8 mouse cellular contexts compared by ENCODE assay signal in the genomic region with DNA sequence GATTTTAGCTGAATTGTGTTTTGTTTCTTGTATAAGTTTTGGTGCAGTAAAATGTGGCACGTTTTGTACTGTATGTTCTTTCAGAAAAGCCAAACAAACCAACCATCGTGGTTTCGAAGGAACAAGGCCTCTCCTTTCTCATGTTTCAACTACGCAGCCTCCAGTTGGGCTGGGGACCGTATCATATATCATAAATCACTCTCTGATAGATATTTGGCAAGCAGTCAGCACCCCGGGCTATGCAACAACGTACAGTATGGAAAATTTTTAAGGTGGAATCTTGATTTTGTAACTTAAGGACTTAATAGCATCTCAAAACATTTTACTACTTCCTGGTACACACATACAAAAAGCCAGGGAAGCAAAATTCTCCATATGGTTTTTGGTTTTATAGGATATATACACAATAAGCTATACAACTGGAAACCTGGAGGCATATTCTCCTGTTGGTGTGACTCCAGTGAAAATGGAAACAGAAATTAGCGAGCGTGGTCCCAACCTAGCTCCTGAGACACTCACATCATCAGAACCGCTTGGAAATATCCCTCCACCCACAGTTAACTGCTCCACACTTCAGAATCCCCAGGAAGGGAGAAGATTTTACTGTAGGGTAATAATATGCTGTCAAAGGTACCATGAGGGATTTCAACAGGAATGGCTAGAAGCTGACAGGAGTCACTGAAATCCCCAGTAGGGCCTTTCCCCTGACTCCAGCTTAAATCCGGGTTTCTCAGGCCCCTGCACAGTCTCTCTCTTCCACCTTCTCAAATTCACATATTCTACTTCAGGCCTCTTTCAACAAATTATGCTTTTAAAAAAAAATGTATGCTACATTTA.
DNase-seq lines count a peak whose midpoint lies in the region; ATAC-seq and TF ChIP-seq lines count a peak whose summit lies in the region.
"Had no signal": no experiment of that assay in that cellular context is flagged by ENCODE, and none has a peak within 500 bp of the region (broad histone marks: within the 10 kb centered on the region; RNA-seq: fewer than 3 reads in every experiment).

No protein-coding gene starts in this region.

- no peaks in the 10 kb centered on the region for H3K9me3 ChIP-seq in hindbrain, embryonic 13.5 days
- no peaks in the 10 kb centered on the region for H3K9me3 ChIP-seq in hindbrain, embryonic 16.5 days (ENCODE audit: control insufficient read depth, low read length)
- no peaks in the 10 kb centered on the region for H3K9me3 ChIP-seq in intestine, embryonic 15.5 days
- no peaks in the 10 kb centered on the region for H3K9me3 ChIP-seq in stomach, postnatal 0 days (ENCODE audit: control insufficient read depth, low read length)

- H3K27ac ChIP-seq in hindbrain, embryonic 13.5 days = peak overlapping the region; percentile 50; the same call in 1 of the 2 replicates
- no peak overlapping the region; the same call in 1 of the 2 replicates for H3K27ac ChIP-seq in hindbrain, embryonic 16.5 days (ENCODE audit: low read depth, low read length)
- peak overlapping the region; percentile 17 for H3K27ac ChIP-seq in testis, adult 2 months (ENCODE audit: control insufficient read depth, insufficient read depth, low read depth, low read length)
- peak overlapping the region; percentile 81 for H3K27ac ChIP-seq in intestine, embryonic 15.5 days
- H3K27ac ChIP-seq in stomach, postnatal 0 days (replicated peaks) = peak overlapping the region; percentile 81

- TF ChIP-seq EP300 in stomach, postnatal 0 days (optimal IDR thresholded peaks at IDR 0.05) = no peak

- DNase-seq in testis, postnatal 14 days (ENCODE audit: low spot score) = no peak
- DNase-seq in stomach, postnatal 0 days (ENCODE audit: low spot score) = no peak
- DNase-seq in left cerebral cortex, adult 8-10 months (ENCODE audit: low spot score in 2 of 2) = no peak
- DNase-seq: forebrain, postnatal 0 days had no signal

- no peaks in the 10 kb centered on the region for H3K27me3 ChIP-seq in hindbrain, embryonic 13.5 days
- no peaks in the 10 kb centered on the region for H3K27me3 ChIP-seq in hindbrain, embryonic 16.5 days (replicated peaks; ENCODE audit: control insufficient read depth, insufficient read depth, low read length)
- H3K27me3 ChIP-seq in testis, adult 2 months (ENCODE audit: control insufficient read depth, insufficient read depth, low read length) = no peaks in the 10 kb centered on the region
- H3K27me3 ChIP-seq in intestine, embryonic 15.5 days (replicated peaks) = no peaks in the 10 kb centered on the region
- no peaks in the 10 kb centered on the region for H3K27me3 ChIP-seq in stomach, postnatal 0 days (ENCODE audit: control insufficient read depth, insufficient read depth, low read length)

- TF ChIP-seq CTCF in testis, adult 2 months (IDR thresholded peaks at IDR 0.05; ENCODE audit: control insufficient read depth, insufficient read depth, insufficient replicate concordance, low read depth, low read length) = no peak
- no peak for TF ChIP-seq CTCF in stomach, postnatal 0 days (IDR thresholded peaks at IDR 0.05; ENCODE audit: low read depth)

- WGBS in hindbrain, embryonic 13.5 days = 57% methylated on average over 11 of the region's 11 CpGs
- WGBS in hindbrain, embryonic 16.5 days = 56% methylated on average over 11 of the region's 11 CpGs
- 31% methylated on average over 11 of the region's 11 CpGs for WGBS in intestine, embryonic 15.5 days
- 18% methylated on average over 11 of the region's 11 CpGs for WGBS in stomach, postnatal 0 days

- TF ChIP-seq POLR2A in testis, adult 2 months (IDR thresholded peaks at IDR 0.05; ENCODE audit: control insufficient read depth, low read depth, low read length) = no peak

- no peak for ATAC-seq in hindbrain, embryonic 13.5 days (ENCODE audit: low FRiP score)
- ATAC-seq in hindbrain, embryonic 16.5 days = no peak
- ATAC-seq in intestine, embryonic 15.5 days = peak; percentile 89
- peak; percentile 77; the same call in 1 of the 2 replicates for ATAC-seq in stomach, postnatal 0 days (ENCODE audit: low FRiP score, low TSS enrichment)
- ATAC-seq: forebrain, postnatal 0 days had no signal

- no peak overlapping the region for H3K9ac ChIP-seq in hindbrain, embryonic 13.5 days
- H3K9ac ChIP-seq in hindbrain, embryonic 16.5 days (ENCODE audit: low read depth, low read length) = no peak overlapping the region
- no peak overlapping the region for H3K9ac ChIP-seq in intestine, embryonic 15.5 days
- no peak overlapping the region for H3K9ac ChIP-seq in stomach, postnatal 0 days (ENCODE audit: low read length)
- H3K9ac ChIP-seq: forebrain, postnatal 0 days had no signal

- no peak overlapping the region for H3K4me3 ChIP-seq in hindbrain, embryonic 13.5 days
- no peak overlapping the region for H3K4me3 ChIP-seq in hindbrain, embryonic 16.5 days (ENCODE audit: low read length)
- H3K4me3 ChIP-seq in testis, adult 2 months (ENCODE audit: control insufficient read depth, low read depth, low read length) = no peak overlapping the region
- no peak overlapping the region for H3K4me3 ChIP-seq in intestine, embryonic 15.5 days (replicated peaks)
- H3K4me3 ChIP-seq in stomach, postnatal 0 days (ENCODE audit: low read depth, low read length) = no peak overlapping the region

- H3K4me2 ChIP-seq in hindbrain, embryonic 13.5 days = no peak overlapping the region
- H3K4me2 ChIP-seq in hindbrain, embryonic 16.5 days (ENCODE audit: low read length) = no peak overlapping the region
- H3K4me2 ChIP-seq in intestine, embryonic 15.5 days (replicated peaks) = no peak overlapping the region
- no peak overlapping the region for H3K4me2 ChIP-seq in stomach, postnatal 0 days (replicated peaks; ENCODE audit: low read depth)

- peaks cover 6% of the 10 kb centered on the region; the same call in 1 of the 2 replicates for H3K4me1 ChIP-seq in hindbrain, embryonic 13.5 days (replicated peaks)
- no peaks in the 10 kb centered on the region for H3K4me1 ChIP-seq in hindbrain, embryonic 16.5 days (ENCODE audit: control insufficient read depth, insufficient read depth, low read depth, low read length)
- H3K4me1 ChIP-seq in testis, adult 2 months (ENCODE audit: control insufficient read depth, insufficient read depth, low read length) = peaks cover 8% of the 10 kb centered on the region
- peaks cover 2% of the 10 kb centered on the region; the same call in 1 of the 2 replicates for H3K4me1 ChIP-seq in intestine, embryonic 15.5 days (replicated peaks)
- H3K4me1 ChIP-seq in stomach, postnatal 0 days (replicated peaks; ENCODE audit: control insufficient read depth, insufficient read depth) = 0 out of 2 replicates have a peak, but pooled peaks cover 3% of the 10 kb centered on the region

- no peaks in the 10 kb centered on the region for H3K36me3 ChIP-seq in hindbrain, embryonic 13.5 days
- H3K36me3 ChIP-seq in hindbrain, embryonic 16.5 days (ENCODE audit: control insufficient read depth, insufficient read depth, low read length) = no peaks in the 10 kb centered on the region
- H3K36me3 ChIP-seq in testis, adult 2 months (ENCODE audit: control insufficient read depth, insufficient read depth, low read length) = no peaks in the 10 kb centered on the region
- H3K36me3 ChIP-seq in intestine, embryonic 15.5 days = no peaks in the 10 kb centered on the region
- H3K36me3 ChIP-seq in stomach, postnatal 0 days (ENCODE audit: control insufficient read depth, insufficient read depth, low read length) = no peaks in the 10 kb centered on the region

Comparison
In these comparisons a context has a peak if more than half of its experiments do, and no peak if none do; other contexts are left out.
1. ATAC-seq: peak in intestine, embryonic 15.5 days (single experiment) and stomach, postnatal 0 days (single experiment); none in hindbrain, embryonic 13.5 days (single experiment) and hindbrain, embryonic 16.5 days (single experiment).